Mouse (Mus musculus): ENCODE results near the gene Prr7. TPM values are rescaled to one million over a fixed set of nuclear protein-coding genes. Genes with fewer than 3 reads are reported as not detected.

Prr7 gene
- 2.3 and 2.8 TPM in 2 replicates for polyA plus RNA-seq (2015; fragmentation: Nextera tagmentation; extraction: Ambion mirVana)

DNA sequence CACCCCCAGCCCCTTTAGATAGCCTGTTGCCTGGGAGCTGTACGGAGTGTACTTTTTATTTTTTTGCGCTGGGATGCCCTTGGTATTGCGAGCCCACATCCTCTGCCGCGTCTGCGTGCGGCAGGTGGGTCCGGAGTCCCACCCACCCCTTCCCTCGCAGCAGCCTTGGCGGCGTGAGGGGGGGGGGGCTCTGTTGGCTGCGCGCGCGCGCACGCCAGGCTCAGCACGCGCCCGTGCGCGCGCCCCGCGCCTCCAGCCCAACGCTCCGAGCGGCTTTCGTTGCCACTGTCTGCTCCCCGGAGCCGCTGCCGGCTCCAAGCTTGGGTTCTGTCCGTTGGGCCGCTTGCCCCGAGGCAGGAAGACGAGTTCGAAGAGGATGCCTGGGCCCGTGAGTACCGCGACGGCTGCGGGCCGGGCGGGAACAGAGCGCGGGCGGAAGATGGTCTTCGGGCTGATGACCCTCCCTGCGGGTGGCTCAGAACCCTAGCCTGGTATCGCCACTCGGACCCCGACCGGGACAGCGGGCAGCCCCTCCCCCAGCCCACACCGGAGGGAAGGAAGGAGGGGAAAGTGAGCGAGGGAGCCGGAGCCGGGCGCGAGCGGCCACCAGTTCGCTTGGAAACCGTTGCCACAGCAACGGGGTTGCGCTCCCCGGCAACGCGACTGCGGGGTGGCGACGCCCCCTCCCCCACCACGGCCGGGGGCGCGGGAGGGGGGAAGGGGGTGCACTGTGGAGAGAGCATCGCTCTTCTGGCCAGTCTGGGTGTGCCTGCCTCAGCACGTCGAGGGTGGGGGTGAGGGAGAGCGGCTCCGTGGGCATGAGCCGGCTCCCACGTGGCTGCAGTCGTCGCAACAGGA, at the start of gene Prr7:
Gene Prr7, plus strand, starts transcription at position 241 of the 858 bp plus-strand sequence.
- Histone ChIP-seq H3K36me3 (peaks cover 27% of the 10 kb centered on the region), H3K4me3 (replicated peaks) (peak within 1 kb of the TSS; percentile 60), H3K27me3 (no peaks in the 10 kb centered on the region), H3K4me2 (replicated peaks) (peak within 1 kb of the TSS; percentile 86), H3K4me1 (replicated peaks) (peaks cover 58% of the 10 kb centered on the region), H3K27ac (peak within 1 kb of the TSS; percentile 99), H3K9ac (replicated peaks) (peak within 1 kb of the TSS; percentile 92), H3K9me3 (no peaks in the 10 kb centered on the region)
- WGBS = under 1% methylated on average over 84 of the region's 84 CpGs
- peak; percentile 86 for ATAC-seq

- no peak within 1 kb of the TSS for H3K27ac ChIP-seq
- peak within 1 kb of the TSS; percentile 61 for H3K4me2 ChIP-seq (replicated peaks)
- 7% methylated on average over 41 of the region's 41 CpGs for WGBS
These were observed 49.2 kb upstream of the Prr7 start, which contains the start of gene Pfn3 for GRCm38 (mm10) chr13:55414743-55415380. Gene Pfn3, minus strand, starts transcription at chr13:55415232.

GRCm38 (mm10) chr13:55418004-55418403, 46.1 kb upstream of the Prr7 start:
- Histone ChIP-seq H3K4me3 (replicated peaks) (no peak overlapping the region; the same call in 1 of the 2 replicates), H3K27ac (no peak overlapping the region), H3K9me3 (no peaks in the 10 kb centered on the region), H3K4me1 (replicated peaks) (peaks cover 27% of the 10 kb centered on the region), H3K36me3 (no peaks in the 10 kb centered on the region), H3K27me3 (peaks cover 77% of the 10 kb centered on the region), H3K9ac (replicated peaks) (peak overlapping the region; percentile 16; the same call in 1 of the 2 replicates), H3K4me2 (replicated peaks) (peak overlapping the region; percentile 30)
- 10% methylated on average over 12 of the region's 12 CpGs for WGBS
- peak; percentile 62 for ATAC-seq

More at GRCm38 (mm10) chr13:55414743-55415380, 49.2 kb upstream of the Prr7 start, which contains the start of gene Pfn3:
- peak within 1 kb of the TSS; percentile 41 for H3K4me3 ChIP-seq (replicated peaks)
- H3K9me3 ChIP-seq = no peaks in the 10 kb centered on the region
- peaks cover 13% of the 10 kb centered on the region for H3K4me1 ChIP-seq (replicated peaks)
- ATAC-seq = peak; percentile 71
- H3K36me3 ChIP-seq = no peaks in the 10 kb centered on the region
- H3K9ac ChIP-seq (replicated peaks) = peak within 1 kb of the TSS; percentile 66
- peaks cover 49% of the 10 kb centered on the region for H3K27me3 ChIP-seq

DNA sequence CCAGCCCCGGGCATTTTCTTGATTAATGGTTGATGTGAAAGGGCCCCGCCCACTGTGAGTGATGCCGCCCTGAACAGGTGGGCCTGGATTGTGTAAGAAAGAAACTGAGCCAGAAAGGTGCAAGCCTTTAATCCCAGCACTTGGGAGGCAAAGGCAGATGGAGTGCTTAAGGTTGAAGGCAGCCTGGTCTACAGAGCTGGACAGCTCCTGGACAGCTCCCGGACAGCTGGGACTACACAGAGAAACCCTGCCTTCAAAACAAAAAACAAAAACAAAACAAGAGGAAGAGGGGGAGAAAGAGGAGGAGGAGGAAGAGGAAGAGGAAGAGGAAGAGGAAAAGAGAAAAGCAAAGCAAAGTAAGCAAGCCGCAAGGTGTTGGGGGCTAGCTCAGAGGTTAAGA, 44.9 kb upstream of the Prr7 start:
- Histone ChIP-seq H3K27me3 (peaks cover 66% of the 10 kb centered on the region), H3K4me2 (replicated peaks) (no peak overlapping the region), H3K9ac (replicated peaks) (no peak overlapping the region), H3K4me3 (replicated peaks) (no peak overlapping the region), H3K36me3 (no peaks in the 10 kb centered on the region), H3K27ac (no peak overlapping the region), H3K4me1 (replicated peaks) (peaks cover 27% of the 10 kb centered on the region), H3K9me3 (no peaks in the 10 kb centered on the region)
- ATAC-seq = no peak
- WGBS = 89% methylated on average over 5 of the region's 5 CpGs

- H3K27me3 ChIP-seq = peaks cover 57% of the 10 kb centered on the region
- H3K4me1 ChIP-seq (replicated peaks) = peaks cover 20% of the 10 kb centered on the region
- no peak overlapping the region; the same call in 1 of the 2 replicates for H3K9ac ChIP-seq (replicated peaks)
- no peak; the same call in 1 of the 2 replicates for ATAC-seq
- H3K4me2 ChIP-seq (replicated peaks) = peak overlapping the region; percentile 44; the same call in 1 of the 2 replicates
- H3K27ac ChIP-seq = no peak overlapping the region
- 31% methylated on average over 51 of the region's 51 CpGs for WGBS
- H3K4me3 ChIP-seq (replicated peaks) = peak overlapping the region; percentile 16
- H3K9me3 ChIP-seq = no peaks in the 10 kb centered on the region
- no peaks in the 10 kb centered on the region for H3K36me3 ChIP-seq
These were observed 43.8 kb upstream of the Prr7 start for GRCm38 (mm10) chr13:55420018-55420932.

DNA sequence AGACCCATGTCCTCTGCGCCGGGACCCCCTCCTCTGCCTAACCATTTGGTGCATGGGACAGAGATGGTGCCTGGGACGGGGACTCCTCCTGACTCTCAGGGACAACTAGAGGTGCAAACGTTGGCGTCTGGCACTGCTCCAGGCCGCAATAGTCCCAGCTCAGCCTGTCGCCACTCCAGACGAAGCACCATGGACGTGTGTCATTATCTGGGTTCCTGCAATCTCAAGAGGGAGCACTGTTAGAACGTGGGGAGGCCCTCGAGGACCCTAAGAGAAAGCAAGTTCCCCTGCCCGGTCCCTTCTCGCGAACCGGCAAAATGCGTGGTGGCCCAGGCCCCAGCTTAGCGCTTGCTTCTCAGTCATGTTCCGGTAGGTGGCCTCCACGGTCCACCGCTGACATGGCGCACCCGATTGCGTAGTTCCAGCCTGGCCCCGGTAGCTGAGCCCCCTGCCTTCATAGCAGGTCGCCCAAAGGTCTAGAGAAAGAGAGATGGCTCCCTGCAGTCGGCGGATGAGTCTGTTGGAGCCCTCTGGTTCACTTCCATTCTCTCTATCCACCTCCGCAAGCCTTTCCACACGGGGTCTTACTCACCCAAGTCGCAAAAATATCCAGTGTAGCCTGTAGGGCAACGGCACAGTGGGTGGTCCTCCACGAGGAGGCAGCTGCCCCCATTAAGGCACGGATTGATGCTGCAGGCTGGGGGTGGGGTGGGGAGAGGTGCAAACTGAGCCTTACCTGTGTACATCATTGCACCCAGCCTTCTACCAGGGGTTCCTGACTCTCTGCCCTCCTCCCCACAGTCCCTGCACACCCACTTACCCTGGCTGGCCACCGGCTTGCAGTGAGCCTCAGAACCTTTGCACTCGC, 42.9 kb upstream of the Prr7 start:
- Histone ChIP-seq H3K27me3 (peaks cover 57% of the 10 kb centered on the region), H3K4me3 (replicated peaks) (peak overlapping the region; percentile 16), H3K4me2 (replicated peaks) (peak overlapping the region; percentile 44), H3K9ac (replicated peaks) (no peak overlapping the region; the same call in 1 of the 2 replicates), H3K9me3 (no peaks in the 10 kb centered on the region), H3K36me3 (no peaks in the 10 kb centered on the region), H3K4me1 (replicated peaks) (peaks cover 20% of the 10 kb centered on the region), H3K27ac (no peak overlapping the region)
- peak; percentile 74 for ATAC-seq
- 17% methylated on average over 35 of the region's 35 CpGs for WGBS

- Histone ChIP-seq H3K27me3 (peaks cover 20% of the 10 kb centered on the region), H3K9ac (replicated peaks) (no peak within 1 kb of the TSS), H3K36me3 (no peaks in the 10 kb centered on the region), H3K4me2 (replicated peaks) (no peak within 1 kb of the TSS), H3K4me1 (replicated peaks) (no peaks in the 10 kb centered on the region), H3K9me3 (no peaks in the 10 kb centered on the region), H3K27ac (no peak within 1 kb of the TSS), H3K4me3 (replicated peaks) (no peak within 1 kb of the TSS)
- ATAC-seq = no peak
- WGBS = 97% methylated on average over 10 of the region's 10 CpGs
These were observed 37.5 kb upstream of the Prr7 start, which contains the start of gene F12 for GRCm38 (mm10) chr13:55426613-55427012. Gene F12, minus strand, starts transcription at chr13:55426793.

GRCm38 (mm10) chr13:55429226-55429888, 34.7 kb upstream of the Prr7 start:
- H3K4me3 ChIP-seq (replicated peaks) = no peak overlapping the region
- WGBS = 80% methylated on average over 12 of the region's 12 CpGs
- ATAC-seq = no peak

GRCm38 (mm10) chr13:55430566-55430965, 33.5 kb upstream of the Prr7 start:
- ATAC-seq = no peak
- Histone ChIP-seq H3K4me1 (replicated peaks) (no peaks in the 10 kb centered on the region), H3K4me3 (replicated peaks) (no peak overlapping the region), H3K9me3 (no peaks in the 10 kb centered on the region), H3K9ac (replicated peaks) (no peak overlapping the region), H3K4me2 (replicated peaks) (no peak overlapping the region), H3K27me3 (peaks cover 7% of the 10 kb centered on the region; the same call in 1 of the 2 replicates), H3K36me3 (no peaks in the 10 kb centered on the region), H3K27ac (no peak overlapping the region)
- WGBS = 85% methylated on average over 2 of the region's 2 CpGs

More at GRCm38 (mm10) chr13:55429226-55429888, 34.7 kb upstream of the Prr7 start:
- no peaks in the 10 kb centered on the region for H3K9me3 ChIP-seq
- H3K36me3 ChIP-seq = no peaks in the 10 kb centered on the region
- H3K27me3 ChIP-seq = peaks cover 7% of the 10 kb centered on the region; the same call in 1 of the 2 replicates
- no peak overlapping the region for H3K9ac ChIP-seq (replicated peaks)
- no peak overlapping the region for H3K27ac ChIP-seq
- no peak overlapping the region for H3K4me2 ChIP-seq (replicated peaks)
- no peaks in the 10 kb centered on the region for H3K4me1 ChIP-seq (replicated peaks)

Measured in midbrain, embryonic 13.5 days (tissue).